Mouse (Mus musculus): ENCODE data around the gene Slc24a5. TPM values are rescaled to one million over a fixed set of nuclear protein-coding genes. Genes with fewer than 3 reads are reported as not detected.
"Not testable (repeated sequence)": the region's sequence is repeated elsewhere in the genome, so short reads cannot be mapped to it uniquely, and the experiment has no call there.

The Slc24a5 gene
- under 1 TPM; 0.23 to 0.27 TPM for total RNA-seq (2021)

- intact Hi-C loops (cut with DNase I) = no loop called here
- no peak for DNase-seq (ENCODE audit: low spot score in 2 of 2)
Observed at GRCm38 (mm10) chr2:125067894-125068293, at the start of gene Slc24a5. Gene Slc24a5, plus strand, starts transcription at chr2:125068124.

- intact Hi-C loops (cut with DNase I) = no loop called here
- no peak for DNase-seq (ENCODE audit: low spot score in 2 of 2)
Observed at GRCm38 (mm10) chr2:125024386-125024785, 43.5 kb upstream of the Slc24a5 start.

- no peak for DNase-seq (ENCODE audit: low spot score in 2 of 2)
- intact Hi-C loops (cut with DNase I) = no loop called here
Observed at GRCm38 (mm10) chr2:125026358-125027000, 41.4 kb upstream of the Slc24a5 start.

GRCm38 (mm10) chr2:125030591-125030990 is 37.3 kb upstream of the Slc24a5 start:
- intact Hi-C loops (cut with DNase I) = no loop called here

GRCm38 (mm10) chr2:125031111-125031510 is 36.8 kb upstream of the Slc24a5 start:
- intact Hi-C loops (cut with DNase I) = no loop called here

More at GRCm38 (mm10) chr2:125030591-125030990, 37.3 kb upstream of the Slc24a5 start:
- DNase-seq (ENCODE audit: low spot score in 2 of 2) = no peak

GRCm38 (mm10) chr2:125031562-125032257 is 36.2 kb upstream of the Slc24a5 start:
- intact Hi-C loops (cut with DNase I) = no loop called here
- DNase-seq (ENCODE audit: low spot score in 2 of 2) = peak; percentile 34 to 37

More at GRCm38 (mm10) chr2:125031111-125031510, 36.8 kb upstream of the Slc24a5 start:
- DNase-seq (ENCODE audit: low spot score in 2 of 2) = no peak

GRCm38 (mm10) chr2:125032258-125032973 is 35.5 kb upstream of the Slc24a5 start:
- peak; percentile 24 to 41 for DNase-seq (ENCODE audit: low spot score in 2 of 2)
- intact Hi-C loops (cut with DNase I) = no loop called here

GRCm38 (mm10) chr2:125033042-125033743 is 34.7 kb upstream of the Slc24a5 start:
- intact Hi-C loops (cut with DNase I) = no loop called here
- DNase-seq (ENCODE audit: low spot score in 2 of 2) = peak in 1 of 2 experiments; percentile 38

GRCm38 (mm10) chr2:125055316-125055903 is 12.5 kb upstream of the Slc24a5 start:
- intact Hi-C loops (cut with DNase I) = no loop called here
- no peak for DNase-seq (ENCODE audit: low spot score in 2 of 2)

- intact Hi-C loops (cut with DNase I) = loop anchor here (2.0 kb wide), 1 partner anchor 131 kb away; no protein-coding TSS in a partner anchor
Observed at GRCm38 (mm10) chr2:125057250-125057815, 10.6 kb upstream of the Slc24a5 start.

GRCm38 (mm10) chr2:125061451-125061850 is 6.5 kb upstream of the Slc24a5 start:
- DNase-seq (ENCODE audit: low spot score in 2 of 2) = no peak
- intact Hi-C loops (cut with DNase I) = no loop called here

More at GRCm38 (mm10) chr2:125057250-125057815, 10.6 kb upstream of the Slc24a5 start:
- peak; percentile 32 to 51 for DNase-seq (ENCODE audit: low spot score in 2 of 2)

GRCm38 (mm10) chr2:125062944-125063343 is 5.0 kb upstream of the Slc24a5 start:
- no peak for DNase-seq (ENCODE audit: low spot score in 2 of 2)
- intact Hi-C loops (cut with DNase I) = no loop called here

- intact Hi-C loops (cut with DNase I) = no loop called here
- DNase-seq (ENCODE audit: low spot score in 2 of 2) = no peak
Observed at GRCm38 (mm10) chr2:125067373-125067772, 551 bp upstream of the Slc24a5 start.

GRCm38 (mm10) chr2:125068696-125069095 is 772 bp downstream of the Slc24a5 start:
- intact Hi-C loops (cut with DNase I) = no loop called here
- no peak for DNase-seq (ENCODE audit: low spot score in 2 of 2)

GRCm38 (mm10) chr2:125073056-125073780 is 5.3 kb downstream of the Slc24a5 start:
- DNase-seq (ENCODE audit: low spot score in 2 of 2) = no peak
- intact Hi-C loops (cut with DNase I) = no loop called here

GRCm38 (mm10) chr2:125083879-125084278 is 16.0 kb downstream of the Slc24a5 start:
- intact Hi-C loops (cut with DNase I) = no loop called here

GRCm38 (mm10) chr2:125088757-125089156 is 20.8 kb downstream of the Slc24a5 start:
- intact Hi-C loops (cut with DNase I) = no loop called here
- no peak for DNase-seq (ENCODE audit: low spot score in 2 of 2)

More at GRCm38 (mm10) chr2:125083879-125084278, 16.0 kb downstream of the Slc24a5 start:
- DNase-seq (ENCODE audit: low spot score in 2 of 2) = no peak

- intact Hi-C loops (cut with DNase I); DNase-seq (ENCODE audit: low spot score in 2 of 2): not testable (repeated sequence)
Observed at GRCm38 (mm10) chr2:125092123-125092522, 24.2 kb downstream of the Slc24a5 start.
